Mouse (Mus musculus): ENCODE measurements around the gene Omp. TPM values are rescaled to one million over a fixed set of nuclear protein-coding genes. Genes with fewer than 3 reads are reported as not detected.

The Omp gene
- polyA plus RNA-seq, 1 experiment from 2014 or later, result 0.33 TPM

Other genes starting within 250 kb of the Omp start
- not detected in 2 replicates for gene Gdpd4, start 225.5 kb downstream of the Omp start, polyA plus RNA-seq (2014; fragmentation: Nextera tagmentation; extraction: Ambion mirVana)
- 10.1 and 12.7 TPM in 2 replicates for gene Myo7a, start 26.0 kb downstream of the Omp start, polyA plus RNA-seq (2014; fragmentation: Nextera tagmentation; extraction: Ambion mirVana)
- gene Capn5, start 32.8 kb upstream of the Omp start, polyA plus RNA-seq (2014; fragmentation: Nextera tagmentation; extraction: Ambion mirVana), result 5.9 and 7.2 TPM in 2 replicates
- gene B3gnt6, start 54.0 kb upstream of the Omp start, polyA plus RNA-seq (2014; fragmentation: Nextera tagmentation; extraction: Ambion mirVana), result 0.10 TPM in 1 of 2 replicates, not detected in the other
- gene Acer3, start 175.7 kb upstream of the Omp start, polyA plus RNA-seq (2014; fragmentation: Nextera tagmentation; extraction: Ambion mirVana), result 22.9 and 25.6 TPM in 2 replicates
- 18.4 and 19.1 TPM in 2 replicates for gene Tsku, start 215.8 kb upstream of the Omp start, polyA plus RNA-seq (2014; fragmentation: Nextera tagmentation; extraction: Ambion mirVana)

Data from stomach, embryonic 14.5 days (tissue).